In the genomic region with DNA sequence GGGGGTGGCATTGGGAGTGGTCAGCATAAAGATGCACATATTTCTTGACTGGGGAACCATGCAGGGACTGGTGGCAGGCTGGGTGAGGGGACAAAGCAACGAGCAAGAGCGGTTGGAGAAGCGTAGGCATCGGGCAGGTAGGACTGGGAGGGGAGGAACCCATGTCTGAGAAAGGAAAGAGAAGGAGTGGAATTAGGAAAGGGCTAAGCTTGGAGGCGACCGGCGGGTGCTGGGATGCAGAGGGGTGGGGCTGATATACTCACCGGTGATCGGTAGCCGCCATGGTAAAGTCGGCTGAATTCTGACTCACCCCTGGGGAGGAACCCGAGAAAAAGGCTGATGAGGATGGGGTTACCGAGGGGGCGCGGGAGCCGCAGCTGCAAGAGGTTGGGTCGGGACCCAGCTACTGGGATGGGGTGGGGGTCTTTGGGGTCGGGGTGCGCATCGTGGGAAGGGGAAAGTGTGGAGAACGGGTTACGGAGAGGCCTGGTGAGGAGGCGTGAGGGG, we compare ENCODE assay signal across 8 mouse cellular contexts. TPM values are rescaled to one million over a fixed set of nuclear protein-coding genes. Genes with fewer than 3 reads are reported as not detected.
DNase-seq lines count a peak whose midpoint lies in the region; ATAC-seq and TF ChIP-seq lines count a peak whose summit lies in the region.

A gene (plus strand): TSS at position 51 of the 507 bp plus-strand sequence.

- TF ChIP-seq EP300 in MEL (IDR thresholded peaks at IDR 0.05; ENCODE audit: low read depth in 1 of 2, low read length in 2 of 2) = no peak

- under 1% methylated on average over 23 of the region's 23 CpGs for WGBS in kidney, adult 2 months
- WGBS in limb, embryonic 12.5 days = under 1% methylated on average over 23 of the region's 23 CpGs
- under 1% methylated on average over 23 of the region's 23 CpGs for WGBS in neural tube, embryonic 14.5 days

- H3K9ac ChIP-seq in MEL (ENCODE audit: control insufficient read depth, low read depth, low read length, poor library complexity, severe bottlenecking) = peak within 1 kb of the TSS; percentile 94
- peak within 1 kb of the TSS; percentile 93 for H3K9ac ChIP-seq in limb, embryonic 12.5 days (replicated peaks)
- H3K9ac ChIP-seq in neural tube, embryonic 14.5 days (replicated peaks; ENCODE audit: low read depth, low read length) = peak within 1 kb of the TSS; percentile 91

- peak within 1 kb of the TSS; percentile 82 for H3K27ac ChIP-seq in kidney, adult 2 months (ENCODE audit: insufficient read depth, low read depth, low read length)
- H3K27ac ChIP-seq in MEL (ENCODE audit: control insufficient read depth, low read depth, low read length) = peak within 1 kb of the TSS; percentile 77
- peak within 1 kb of the TSS; percentile 79 for H3K27ac ChIP-seq in limb, embryonic 12.5 days
- peak within 1 kb of the TSS; percentile 70 for H3K27ac ChIP-seq in neural tube, embryonic 14.5 days (ENCODE audit: low read depth, low read length)

- no peaks in the 10 kb centered on the region for H3K9me3 ChIP-seq in MEL (replicated peaks; ENCODE audit: insufficient read depth, low read length)
- H3K9me3 ChIP-seq in limb, embryonic 12.5 days = no peaks in the 10 kb centered on the region
- no peaks in the 10 kb centered on the region for H3K9me3 ChIP-seq in neural tube, embryonic 14.5 days (ENCODE audit: control insufficient read depth, low read length)

- no peaks in the 10 kb centered on the region; the same call in 1 of the 2 replicates for H3K36me3 ChIP-seq in kidney, adult 2 months (ENCODE audit: control insufficient read depth, insufficient read depth, low read length)
- peaks cover 3 to 19% of the 10 kb centered on the region in 2 experiments for H3K36me3 ChIP-seq in MEL (ENCODE audit: control insufficient read depth in 1 of 2, insufficient read depth in 2 of 2, low read length in 2 of 2)
- peaks cover 43% of the 10 kb centered on the region for H3K36me3 ChIP-seq in limb, embryonic 12.5 days
- H3K36me3 ChIP-seq in neural tube, embryonic 14.5 days (ENCODE audit: control insufficient read depth, insufficient read depth, low read length) = peaks cover 17% of the 10 kb centered on the region

- no peak for TF ChIP-seq CTCF in kidney, adult 2 months (conservative IDR thresholded peaks at IDR 0.05; ENCODE audit: insufficient read depth, insufficient read length, low read depth, low read length)
- no peak for TF ChIP-seq CTCF in MEL (IDR thresholded peaks at IDR 0.05 in 2 of 3, conservative IDR thresholded peaks at IDR 0.05 in 1 of 3; ENCODE audit: control insufficient read depth in 1 of 3, insufficient read depth in 1 of 3, low read depth in 2 of 3, low read length in 3 of 3, poor library complexity in 1 of 3, severe bottlenecking in 1 of 3)

- no peak for TF ChIP-seq POLR2A in kidney, adult 2 months (IDR thresholded peaks at IDR 0.05; ENCODE audit: low read depth, low read length)
- no peak for TF ChIP-seq POLR2A in MEL (IDR thresholded peaks at IDR 0.05; ENCODE audit: control insufficient read depth in 1 of 2, insufficient read depth in 1 of 2, low read depth in 1 of 2, low read length in 2 of 2, poor library complexity in 1 of 2)

- H3K4me3 ChIP-seq in kidney, adult 2 months (ENCODE audit: insufficient read depth, low read depth, low read length) = peak within 1 kb of the TSS; percentile 91
- H3K4me3 ChIP-seq in MEL (ENCODE audit: control insufficient read depth in 1 of 2, insufficient read depth in 1 of 2, low read depth in 2 of 2, low read length in 2 of 2) = peak within 1 kb of the TSS; percentile 95 to 96
- H3K4me3 ChIP-seq in limb, embryonic 12.5 days (replicated peaks) = peak within 1 kb of the TSS; percentile 93
- H3K4me3 ChIP-seq in neural tube, embryonic 14.5 days (ENCODE audit: low read depth, low read length) = peak within 1 kb of the TSS; percentile 78

- peak within 1 kb of the TSS; percentile 91 for H3K4me2 ChIP-seq in limb, embryonic 12.5 days
- H3K4me2 ChIP-seq in neural tube, embryonic 14.5 days (ENCODE audit: low read depth, low read length) = peak within 1 kb of the TSS; percentile 92

- no peaks in the 10 kb centered on the region for H3K27me3 ChIP-seq in kidney, adult 2 months (replicated peaks; ENCODE audit: control insufficient read depth, insufficient read depth, low read length)
- no peaks in the 10 kb centered on the region for H3K27me3 ChIP-seq in MEL (ENCODE audit: control insufficient read depth in 1 of 2, insufficient read depth in 2 of 2, low read length in 2 of 2)
- H3K27me3 ChIP-seq in limb, embryonic 12.5 days = no peaks in the 10 kb centered on the region
- H3K27me3 ChIP-seq in neural tube, embryonic 14.5 days (ENCODE audit: control insufficient read depth, insufficient read depth, low read length) = no peaks in the 10 kb centered on the region

- no peak for DNase-seq in kidney, adult 2 months
- DNase-seq in kidney, postnatal 14 days = no peak
- DNase-seq in MEL (ENCODE audit: low read depth, low spot score) = no peak
- no peak for DNase-seq in heart, postnatal 25 days (ENCODE audit: low spot score)
- no peak for DNase-seq in c-Kit-positive CD71-positive TER-119-positive erythroid progenitor cells, embryonic 14.5 days (ENCODE audit: low spot score)

- ATAC-seq in erythroid progenitor cell, adult 5-6 weeks (replicated peaks; ENCODE audit: low FRiP score, poor library complexity, severe bottlenecking) = peak; percentile 18; the same call in 1 of the 2 replicates
- peak; percentile 46 for ATAC-seq in limb, embryonic 12.5 days (ENCODE audit: insufficient number of reproducible peaks, insufficient read depth, low FRiP score, low TSS enrichment, low read depth)
- peak; percentile 6; the same call in 1 of the 2 replicates for ATAC-seq in neural tube, embryonic 14.5 days (ENCODE audit: low read depth)

- peaks cover 36% of the 10 kb centered on the region for H3K79me2 ChIP-seq in MEL (ENCODE audit: control insufficient read depth, insufficient read depth, low read length, poor library complexity)

- intact Hi-C loops in heart, postnatal 25 days (cut with DNase I) = no loop called here

- no peak for TF ChIP-seq RAD21 in MEL (IDR thresholded peaks at IDR 0.05; ENCODE audit: low read depth, low read length)

- peaks cover 9% of the 10 kb centered on the region; the same call in 1 of the 2 replicates for H3K4me1 ChIP-seq in kidney, adult 2 months (ENCODE audit: control insufficient read depth, insufficient read depth, low read length)
- peaks cover 3 to 12% of the 10 kb centered on the region in 2 experiments for H3K4me1 ChIP-seq in MEL (ENCODE audit: control insufficient read depth in 1 of 2, insufficient read depth in 2 of 2, low read length in 2 of 2)
- H3K4me1 ChIP-seq in limb, embryonic 12.5 days (replicated peaks) = peaks cover 14% of the 10 kb centered on the region
- H3K4me1 ChIP-seq in neural tube, embryonic 14.5 days (ENCODE audit: control insufficient read depth, insufficient read depth, low read length) = peaks cover 19% of the 10 kb centered on the region

TF ChIP-seq in MEL, 35 proteins besides CTCF, POLR2A, EP300 and RAD21:
- TF ChIP-seq TCF12 (IDR thresholded peaks at IDR 0.05; ENCODE audit: low read depth, low read length) (no peak), KAT2A (conservative IDR thresholded peaks at IDR 0.05; ENCODE audit: low read depth, low read length) (no peak), MEF2A (IDR thresholded peaks at IDR 0.05; ENCODE audit: extremely low read depth, insufficient replicate concordance, low read depth, low read length, poor library complexity, severe bottlenecking) (no peak)

RNA-seq across cellular contexts. Expression of the gene that starts here (rescaled TPM):
- 30.8 and 31.2 TPM in 2 replicates for polyA plus RNA-seq in kidney, adult 2 months (2012; rRNA removed)
- total RNA-seq in MEL (2012; rRNA removed) = 20.3 TPM in 2 replicates
- 10 to 100 TPM in 1 of 2 experiments, not detected in 1; 38.6 TPM for polyA plus RNA-seq in MEL (2012; ENCODE audit: insufficient read depth in 1 of 2, insufficient read length in 2 of 2, low read depth in 1 of 2, low replicate concordance in 2 of 2, missing spikeins in 1 of 2)
- total RNA-seq in erythroid progenitor cell, adult 5-6 weeks (2015; ENCODE audit: low replicate concordance) = 32.7 and 43.2 TPM in 2 replicates
- total RNA-seq in erythroid progenitor cell, adult 5-6 weeks (2017; ENCODE audit: low replicate concordance) = 39.0 and 62.4 TPM in 2 replicates
- 10 to 100 TPM; 70.6 to 71.2 TPM for total RNA-seq in heart, postnatal 25 days (2021)
- polyA plus RNA-seq in limb, embryonic 12.5 days (2016; fragmentation: Nextera tagmentation; extraction: Ambion mirVana) = 24.9 and 28.4 TPM in 2 replicates
- polyA plus RNA-seq in neural tube, embryonic 14.5 days (2014; fragmentation: Nextera tagmentation; extraction: Ambion mirVana) = 25.4 and 31.7 TPM in 2 replicates
